Mouse (Mus musculus): ENCODE data around the gene Gpr141.

- no peak for TF ChIP-seq CTCF (IDR thresholded peaks at IDR 0.05; ENCODE audit: control insufficient read depth, insufficient read depth, low read length)
- no peak for TF ChIP-seq POLR2A (IDR thresholded peaks at IDR 0.05; ENCODE audit: borderline replicate concordance, control insufficient read depth, low read depth, low read length)
Observed at GRCm38 (mm10) chr13:19703806-19704205, 120.3 kb downstream of the Gpr141 start.

Data from bone marrow, adult 2 months (tissue).